Comparison of ENCODE assay signal across 17 mouse cellular contexts in genomic region chr16:11713265-11713865, GRCm38 (mm10).
DNase-seq lines count a peak whose midpoint lies in the region; ATAC-seq lines count a peak whose summit lies in the region.
"Had no signal": no experiment of that assay in that cellular context is flagged by ENCODE, and none has a peak within 500 bp of the region (broad histone marks: within the 10 kb centered on the region; RNA-seq: fewer than 3 reads in every experiment).

No protein-coding gene starts in this region.

- 36% methylated on average over 2 of the region's 2 CpGs for WGBS in midbrain, embryonic 10.5 days
- 29% methylated on average over 2 of the region's 2 CpGs for WGBS in midbrain, embryonic 15.5 days

- H3K4me1 ChIP-seq in midbrain, embryonic 10.5 days = peaks cover 6% of the 10 kb centered on the region
- H3K4me1 ChIP-seq in midbrain, embryonic 15.5 days = no peaks in the 10 kb centered on the region

- no peaks in the 10 kb centered on the region for H3K9me3 ChIP-seq in midbrain, embryonic 10.5 days (replicated peaks)
- H3K9me3 ChIP-seq in midbrain, embryonic 15.5 days = no peaks in the 10 kb centered on the region
- H3K9me3 ChIP-seq: limb, embryonic 13.5 days; neural tube, embryonic 12.5 days had no signal

- no peak overlapping the region for H3K4me3 ChIP-seq in midbrain, embryonic 10.5 days
- no peak overlapping the region for H3K4me3 ChIP-seq in midbrain, embryonic 15.5 days
- H3K4me3 ChIP-seq: gastrocnemius, adult 2 months; limb, embryonic 13.5 days; neural tube, embryonic 12.5 days had no signal

- intact Hi-C loops in heart, postnatal 10 days (cut with DNase I) = no loop called here

- peak; percentile 65 for DNase-seq in heart, adult 11 months
- DNase-seq in heart, postnatal 10 days = no peak
- no peak for DNase-seq in midbrain, embryonic 10.5 days (ENCODE audit: low spot score)
- DNase-seq in NIH3T3 (ENCODE audit: low read depth) = peak; percentile 71
- peak; percentile 23 for DNase-seq in adrenal gland, postnatal 25 days
- DNase-seq: gastrocnemius, adult 2 months; heart, adult 18-20 months; layer of hippocampus, postnatal 36 days; spleen, adult 18-20 months; thymus, adult 18-20 months had no signal

- 0 out of 2 replicates have a peak overlapping the region, but pooled peaks have one; percentile 28 for H3K27ac ChIP-seq in midbrain, embryonic 10.5 days (replicated peaks)
- H3K27ac ChIP-seq in midbrain, embryonic 15.5 days = no peak overlapping the region
- H3K27ac ChIP-seq: gastrocnemius, adult 2 months; limb, embryonic 13.5 days; liver, embryonic 14.5 days; neural tube, embryonic 12.5 days had no signal

- ATAC-seq in midbrain, embryonic 15.5 days (replicated peaks) = no peak
- ATAC-seq in inflammation-experienced regulatory T-cells, adult 6 months = no peak
- ATAC-seq: forebrain, embryonic 14.5 days; lung, postnatal 0 days had no signal

- no peak overlapping the region for H3K9ac ChIP-seq in midbrain, embryonic 15.5 days
- H3K9ac ChIP-seq: limb, embryonic 13.5 days; liver, embryonic 14.5 days; neural tube, embryonic 12.5 days had no signal

- no peak overlapping the region for H3K4me2 ChIP-seq in midbrain, embryonic 15.5 days
- H3K4me2 ChIP-seq: limb, embryonic 13.5 days; neural tube, embryonic 12.5 days had no signal

- H3K36me3 ChIP-seq in midbrain, embryonic 10.5 days = no peaks in the 10 kb centered on the region
- no peaks in the 10 kb centered on the region for H3K36me3 ChIP-seq in midbrain, embryonic 15.5 days (replicated peaks)
- H3K36me3 ChIP-seq: limb, embryonic 13.5 days; neural tube, embryonic 12.5 days had no signal

- no peaks in the 10 kb centered on the region for H3K27me3 ChIP-seq in midbrain, embryonic 10.5 days (ENCODE audit: low read depth, poor library complexity, severe bottlenecking)
- H3K27me3 ChIP-seq in midbrain, embryonic 15.5 days (replicated peaks) = no peaks in the 10 kb centered on the region
- H3K27me3 ChIP-seq: limb, embryonic 13.5 days; neural tube, embryonic 12.5 days had no signal

Comparison
In these comparisons a context has a peak if more than half of its experiments do, and no peak if none do; other contexts are left out.
1. DNase-seq: peak in heart, adult 11 months (single experiment), NIH3T3 (single experiment) and adrenal gland, postnatal 25 days (single experiment); none in heart, postnatal 10 days (0 of 2) and midbrain, embryonic 10.5 days (single experiment).